Mouse (Mus musculus): ENCODE measurements around the gene Nr4a1.

- no peak for TF ChIP-seq POLR2A (IDR thresholded peaks at IDR 0.05; ENCODE audit: borderline replicate concordance, insufficient read depth, low read length)
- TF ChIP-seq CTCF (IDR thresholded peaks at IDR 0.05; ENCODE audit: borderline replicate concordance, insufficient read depth, low read depth, low read length), result no peak
These were observed 49.8 kb downstream of the Nr4a1 start for GRCm38 (mm10) chr15:101303830-101304229.
